Mouse (Mus musculus) heart, embryonic 13.5 days (tissue): ENCODE data around the gene Hmgcs2. TPM values are rescaled to one million over a fixed set of nuclear protein-coding genes. Genes with fewer than 3 reads are reported as not detected.

Source experiments
- polyA plus RNA-seq: library from polyadenylated mRNA; unstranded; fragments of >200 nt; fragmentation: Nextera tagmentation; extraction: Ambion mirVana; gene quantifications from 2 replicates; pipeline ENCODE4 v1.2.1, GENCODE M21; 2015

Hmgcs2 gene
- polyA plus RNA-seq, 1 experiment from 2014 or later: 9.5 TPM

Other genes with a start within 250 kb of the Hmgcs2 start
- gene Adam30, start 119.8 kb upstream of the Hmgcs2 start, polyA plus RNA-seq: not detected in 2 replicates
- not detected in 2 replicates for gene Reg4, start 58.3 kb upstream of the Hmgcs2 start, polyA plus RNA-seq
- 102 and 110 TPM in 2 replicates for gene Phgdh, start 59.6 kb downstream of the Hmgcs2 start, polyA plus RNA-seq
- 7.3 and 8.3 TPM in 2 replicates for gene Zfp697, start 102.0 kb downstream of the Hmgcs2 start, polyA plus RNA-seq
- not detected in 2 replicates for gene Gm4450, start 176.7 kb downstream of the Hmgcs2 start, polyA plus RNA-seq
- gene Hsd3b4, start 230.1 kb downstream of the Hmgcs2 start, polyA plus RNA-seq: not detected in 2 replicates